Mouse (Mus musculus): ENCODE data around the gene Sbf1.

The Sbf1 gene

DNA sequence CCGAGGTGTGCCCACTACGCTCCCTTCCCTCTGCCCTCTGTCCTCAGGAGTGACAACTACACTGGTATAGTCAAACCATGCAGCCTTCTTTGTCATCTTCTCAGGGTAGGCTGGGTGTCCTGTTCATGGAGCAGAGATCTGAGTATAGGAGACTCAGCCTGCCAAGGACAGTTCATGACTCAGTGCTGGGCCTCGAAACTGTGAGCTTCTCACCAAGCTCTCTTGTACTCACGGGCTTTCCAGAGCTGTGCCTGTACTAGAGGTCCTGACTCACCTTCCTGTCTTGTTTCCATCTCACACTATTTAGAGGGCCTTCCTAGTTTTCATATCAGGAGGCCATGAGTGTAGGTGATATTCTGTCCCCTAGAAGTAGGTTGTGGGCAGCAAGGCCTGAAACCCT lies 37.7 kb downstream of the Sbf1 start:
- DNase-seq = no peak

- DNase-seq = no peak
Measured at GRCm38 (mm10) chr15:89275497-89275896, 39.6 kb downstream of the Sbf1 start.

- no peak for DNase-seq
Measured at GRCm38 (mm10) chr15:89264485-89264884, 50.6 kb downstream of the Sbf1 start.

DNA sequence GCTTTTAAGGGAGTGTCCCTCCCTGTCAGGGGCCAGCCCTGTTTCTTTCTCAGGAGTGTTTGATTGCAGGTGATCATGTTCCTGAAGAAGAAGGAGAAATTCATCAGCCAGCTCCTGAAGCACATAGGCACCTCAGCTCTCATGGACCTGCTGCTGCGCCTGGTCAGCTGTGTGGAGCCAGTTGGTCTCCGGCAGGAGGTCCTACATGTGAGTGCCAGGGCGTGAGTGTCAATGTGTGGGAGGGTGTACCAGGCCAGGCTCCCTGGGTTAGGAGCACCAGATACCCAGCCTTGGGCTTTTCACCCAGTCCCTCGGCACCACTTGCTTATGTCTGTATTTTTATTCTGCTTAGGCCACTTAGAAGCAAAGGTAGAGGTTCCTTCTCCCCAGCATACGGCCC lies 56.1 kb downstream of the Sbf1 start:
- no peak for DNase-seq

DNA sequence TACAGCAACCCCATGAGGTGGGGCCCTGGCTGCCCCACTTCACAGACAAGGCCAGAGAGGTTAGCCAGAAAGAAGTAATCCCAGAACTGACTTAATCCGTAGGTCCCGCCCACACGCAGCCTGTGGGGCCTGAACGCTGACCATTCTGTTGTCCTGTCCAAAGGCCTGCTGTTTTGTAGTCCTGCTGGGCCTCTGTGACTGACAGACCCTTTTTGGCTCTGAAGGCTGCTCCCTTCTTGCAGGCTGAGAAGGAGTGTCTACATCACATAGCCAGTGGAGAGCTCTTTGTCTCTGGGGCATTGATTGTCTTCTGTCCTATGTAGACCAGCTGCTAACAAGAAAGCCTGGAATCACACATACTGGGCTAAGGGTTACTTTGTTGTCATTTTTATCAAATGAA lies 59.8 kb downstream of the Sbf1 start:
- DNase-seq = no peak

GRCm38 (mm10) chr15:89249063-89249462 lies 66.0 kb downstream of the Sbf1 start:
- DNase-seq = no peak

DNA sequence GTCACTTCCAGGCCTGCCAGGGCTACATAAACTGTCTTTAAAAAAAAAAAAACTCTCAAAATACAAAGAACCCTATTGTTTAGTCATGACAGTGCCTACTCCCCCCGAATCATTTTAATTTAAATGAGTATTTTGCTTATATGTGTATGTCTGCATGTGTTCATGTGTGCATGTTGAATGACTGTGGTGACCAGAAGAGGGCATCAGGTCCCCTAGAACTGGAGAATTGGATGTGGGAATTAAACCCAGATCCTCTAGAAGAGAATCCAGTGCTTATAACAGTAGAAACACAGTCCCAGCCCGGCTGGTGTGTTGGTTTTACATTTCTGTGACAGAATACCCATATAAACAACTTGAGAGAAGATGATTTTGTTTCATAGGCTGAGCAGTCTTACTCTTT lies 74.1 kb downstream of the Sbf1 start:
- no peak for DNase-seq

- no peak for DNase-seq
Measured at GRCm38 (mm10) chr15:89239751-89240392, 75.2 kb downstream of the Sbf1 start.
